Mouse (Mus musculus): ENCODE measurements around the gene Srm.

- TF ChIP-seq MAX (IDR thresholded peaks at IDR 0.05; ENCODE audit: low read depth) (no peak), POLR2A (IDR thresholded peaks at IDR 0.05; ENCODE audit: insufficient read length, low read depth) (no peak), POLR2AphosphoS2 (IDR thresholded peaks at IDR 0.05; ENCODE audit: insufficient read length, low read depth) (no peak), USF1 (IDR thresholded peaks at IDR 0.05; ENCODE audit: low read depth) (no peak), MYOG (IDR thresholded peaks at IDR 0.05; ENCODE audit: control insufficient read depth in 1 of 3, insufficient read depth in 1 of 3, insufficient read length in 2 of 3, low read depth in 2 of 3) (no peak), SRF (IDR thresholded peaks at IDR 0.05; ENCODE audit: control insufficient read depth, insufficient read length, low read depth) (no peak), E2F4 (IDR thresholded peaks at IDR 0.05; ENCODE audit: insufficient read depth) (no peak), TCF12 (IDR thresholded peaks at IDR 0.05; ENCODE audit: insufficient read depth, poor library complexity, severe bottlenecking) (no peak), MYOD1 (IDR thresholded peaks at IDR 0.05; ENCODE audit: control insufficient read depth in 1 of 3, insufficient read length in 2 of 3, low read depth in 2 of 3) (no peak), CEBPB (IDR thresholded peaks at IDR 0.05; ENCODE audit: insufficient read depth, poor library complexity, severe bottlenecking) (no peak), REST (IDR thresholded peaks at IDR 0.05; ENCODE audit: insufficient read depth, insufficient read length) (no peak), TCF3 (IDR thresholded peaks at IDR 0.05; ENCODE audit: insufficient read length, low read depth) (no peak)
These were observed 27.7 kb upstream of the Srm start for GRCm38 (mm10) chr4:148563595-148563994.

Measured in myocyte (in vitro differentiated cells).